Mouse (Mus musculus) ES-Bruce4 (cell line): ENCODE measurements around the gene Ces1f. TPM values are rescaled to one million over a fixed set of nuclear protein-coding genes. Genes with fewer than 3 reads are reported as not detected.

Source experiments
- H3K27ac ChIP-seq: 2 replicates; pipeline ENCODE4 v1.5.1; 2012; ENCODE audit warnings: low read length, inconsistent platforms; ENCODE audit not compliant: insufficient read depth
- H3K27me3 ChIP-seq: 2 replicates; pipeline ENCODE4 v1.6.1; 2012; ENCODE audit warnings: mild to moderate bottlenecking, low read length, inconsistent platforms; ENCODE audit not compliant: control insufficient read depth, poor library complexity, insufficient read depth, severe bottlenecking
- H3K36me3 ChIP-seq: 2 replicates; pipeline ENCODE4 v1.6.1; 2012; ENCODE audit warnings: inconsistent platforms, mild to moderate bottlenecking, low read length, moderate library complexity; ENCODE audit not compliant: control insufficient read depth, poor library complexity, insufficient read depth, severe bottlenecking
- H3K4me1 ChIP-seq: one replicate; pipeline ENCODE4 v1.8.1; 2011; ENCODE audit warnings: low read length; ENCODE audit not compliant: control insufficient read depth, insufficient read depth
- H3K4me3 ChIP-seq: 2 replicates; pipeline ENCODE4 v1.5.1; 2011; ENCODE audit warnings: low read depth, mild to moderate bottlenecking, low read length
- H3K9ac ChIP-seq: 2 replicates; pipeline ENCODE4 v1.6.1; 2012; ENCODE audit warnings: low read depth, mild to moderate bottlenecking, inconsistent platforms; ENCODE audit not compliant: poor library complexity, severe bottlenecking
- H3K9me3 ChIP-seq: replicated peaks from 2 replicates; pipeline ENCODE4 v1.6.1; 2012; ENCODE audit warnings: mild to moderate bottlenecking, low read length, inconsistent platforms; ENCODE audit not compliant: control insufficient read depth, poor library complexity, insufficient read depth, severe bottlenecking
- CTCF ChIP-seq: IDR thresholded peaks from one replicate; pipeline ENCODE4 v1.8.1; 2011; ENCODE audit warnings: low read depth, low read length
- EP300 ChIP-seq: IDR thresholded peaks from 2 replicates; pipeline ENCODE4 v1.6.1; 2011; ENCODE audit warnings: low read depth, low read length; ENCODE audit not compliant: insufficient read depth
- POLR2A ChIP-seq: IDR thresholded peaks from one replicate; pipeline ENCODE4 v1.8.1; 2011; ENCODE audit warnings: low read length; ENCODE audit not compliant: insufficient read depth
- polyA plus RNA-seq: library from polyadenylated mRNA; stranded (reverse); fragments of >200 nt; gene quantifications from 2 replicates; pipeline ENCODE4 v1.2.4, GENCODE M21; 2011; ENCODE audit warnings: low read depth; ENCODE audit not compliant: missing spikeins, insufficient read depth, insufficient read length

Ces1f gene
- polyA plus RNA-seq: not detected in 2 replicates

- H3K27ac ChIP-seq: no peak within 1 kb of the TSS
- no peak within 1 kb of the TSS for H3K9ac ChIP-seq
- H3K36me3 ChIP-seq: no peaks in the 10 kb centered on the region
- no peak within 1 kb of the TSS for H3K4me3 ChIP-seq
- H3K9me3 ChIP-seq: no peaks in the 10 kb centered on the region
- H3K27me3 ChIP-seq: no peaks in the 10 kb centered on the region; the same call in 1 of the 2 replicates
- no peaks in the 10 kb centered on the region for H3K4me1 ChIP-seq
- no peak for TF ChIP-seq POLR2A
- no peak for TF ChIP-seq CTCF
- no peak for TF ChIP-seq EP300
Observed at GRCm38 (mm10) chr8:93279556-93279955, at the start of gene Ces1f. Ces1f (minus strand) TSS chr8:93279747.

GRCm38 (mm10) chr8:93325123-93325522 is 45.6 kb upstream of the Ces1f start:
- H3K36me3 ChIP-seq: no peaks in the 10 kb centered on the region
- no peaks in the 10 kb centered on the region for H3K4me1 ChIP-seq
- TF ChIP-seq CTCF (no peak), EP300 (no peak), POLR2A (no peak)
- no peak overlapping the region for H3K27ac ChIP-seq
- H3K9ac ChIP-seq: no peak overlapping the region
- no peaks in the 10 kb centered on the region for H3K27me3 ChIP-seq
- no peak overlapping the region for H3K4me3 ChIP-seq
- no peaks in the 10 kb centered on the region for H3K9me3 ChIP-seq

- no peaks in the 10 kb centered on the region for H3K36me3 ChIP-seq
- no peak overlapping the region for H3K9ac ChIP-seq
- TF ChIP-seq CTCF (no peak), EP300 (no peak)
- no peak overlapping the region for H3K27ac ChIP-seq
- H3K27me3 ChIP-seq: no peaks in the 10 kb centered on the region
- H3K4me3 ChIP-seq: no peak overlapping the region
- H3K4me1 ChIP-seq: no peaks in the 10 kb centered on the region
- H3K9me3 ChIP-seq: no peaks in the 10 kb centered on the region
Observed at GRCm38 (mm10) chr8:93317031-93317430, 37.5 kb upstream of the Ces1f start.

- H3K27me3 ChIP-seq: no peaks in the 10 kb centered on the region
- H3K27ac ChIP-seq: no peak overlapping the region
- H3K4me3 ChIP-seq: no peak overlapping the region
- H3K9ac ChIP-seq: no peak overlapping the region
- H3K9me3 ChIP-seq: no peaks in the 10 kb centered on the region
- no peaks in the 10 kb centered on the region for H3K36me3 ChIP-seq
- TF ChIP-seq CTCF (no peak), POLR2A (no peak), EP300 (no peak)
- no peaks in the 10 kb centered on the region for H3K4me1 ChIP-seq
Observed at GRCm38 (mm10) chr8:93315557-93315956, 36.0 kb upstream of the Ces1f start.

GRCm38 (mm10) chr8:93283896-93284295 is 4.3 kb upstream of the Ces1f start:
- Histone ChIP-seq H3K4me3 (no peak overlapping the region), H3K27me3 (no peaks in the 10 kb centered on the region; the same call in 1 of the 2 replicates), H3K4me1 (no peaks in the 10 kb centered on the region), H3K27ac (no peak overlapping the region), H3K9me3 (0 out of 2 replicates have a peak, but pooled peaks cover 3% of the 10 kb centered on the region), H3K9ac (no peak overlapping the region), H3K36me3 (no peaks in the 10 kb centered on the region)
- TF ChIP-seq POLR2A (no peak), EP300 (no peak)

- no peak overlapping the region for H3K4me3 ChIP-seq
- TF ChIP-seq EP300 (no peak), CTCF (no peak), POLR2A (no peak)
- H3K27ac ChIP-seq: no peak overlapping the region
- H3K9me3 ChIP-seq: no peaks in the 10 kb centered on the region
- H3K4me1 ChIP-seq: no peaks in the 10 kb centered on the region
- H3K36me3 ChIP-seq: no peaks in the 10 kb centered on the region
- H3K9ac ChIP-seq: no peak overlapping the region
- H3K27me3 ChIP-seq: no peaks in the 10 kb centered on the region; the same call in 1 of the 2 replicates
Observed at GRCm38 (mm10) chr8:93282349-93282748, 2.8 kb upstream of the Ces1f start.
